Mouse (Mus musculus): ENCODE measurements around the gene Otud3.

The Otud3 gene

GRCm38 (mm10) chr4:138852961-138853360 lies 60.8 kb downstream of the Otud3 start:
- in situ Hi-C loops (cut with MboI) = loop anchor here (10.0 kb wide), 1 partner anchor 408 kb away; no protein-coding TSS in a partner anchor

GRCm38 (mm10) chr4:138851463-138851862 lies 62.3 kb downstream of the Otud3 start:
- in situ Hi-C loops (cut with MboI) = loop anchor here (10.0 kb wide), 1 partner anchor 407 kb away; no protein-coding TSS in a partner anchor

Data from mature B cell (primary cell).